Mouse (Mus musculus): ENCODE measurements at regions not wholly inside any gene's neighbourhood (a gene's known extent, or its start where the extent isn't known, plus 50 kb on each side); places are given as distances from the start of the nearest gene placed in this dataset.

DNA sequence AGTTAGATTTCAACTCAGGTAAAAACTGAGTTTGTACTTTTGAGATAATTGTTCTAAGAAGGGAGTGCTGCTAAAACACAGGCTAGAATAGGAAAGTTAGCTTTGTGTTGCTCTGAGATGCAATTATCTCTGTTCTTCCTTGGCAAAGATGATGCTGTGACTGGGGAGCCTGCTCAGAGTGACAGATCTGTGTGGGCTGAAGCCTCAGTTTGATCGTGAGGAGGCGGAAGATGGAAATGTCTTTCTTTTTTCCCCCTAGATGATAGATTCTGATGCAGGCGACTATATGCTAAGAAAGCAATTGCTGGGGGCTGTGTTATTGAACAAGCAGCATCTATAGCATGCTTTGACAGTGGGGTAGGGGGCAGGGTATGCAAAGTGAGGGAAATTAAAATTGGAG, 156.7 kb upstream of the Cypt15 start:
- Histone ChIP-seq H3K9ac (no peak overlapping the region), H3K27ac (ENCODE audit: low read depth, low read length) (no peak overlapping the region), H3K36me3 (ENCODE audit: insufficient read depth) (no peaks in the 10 kb centered on the region), H3K27me3 (ENCODE audit: insufficient read depth, low read length) (no peaks in the 10 kb centered on the region), H3K9me3 (ENCODE audit: low read length) (no peaks in the 10 kb centered on the region), H3K4me2 (ENCODE audit: low read depth) (no peak overlapping the region), H3K4me3 (ENCODE audit: low read depth, low read length) (no peak overlapping the region), H3K4me1 (ENCODE audit: insufficient read depth) (no peaks in the 10 kb centered on the region)
- no peak for TF ChIP-seq CTCF (IDR thresholded peaks at IDR 0.05; ENCODE audit: low read depth)
- 76% methylated on average over 3 of the region's 3 CpGs for WGBS
- ATAC-seq (peak; percentile 34; the same call in 1 of the 2 replicates), DNase-seq (peak; percentile 11)

DNA sequence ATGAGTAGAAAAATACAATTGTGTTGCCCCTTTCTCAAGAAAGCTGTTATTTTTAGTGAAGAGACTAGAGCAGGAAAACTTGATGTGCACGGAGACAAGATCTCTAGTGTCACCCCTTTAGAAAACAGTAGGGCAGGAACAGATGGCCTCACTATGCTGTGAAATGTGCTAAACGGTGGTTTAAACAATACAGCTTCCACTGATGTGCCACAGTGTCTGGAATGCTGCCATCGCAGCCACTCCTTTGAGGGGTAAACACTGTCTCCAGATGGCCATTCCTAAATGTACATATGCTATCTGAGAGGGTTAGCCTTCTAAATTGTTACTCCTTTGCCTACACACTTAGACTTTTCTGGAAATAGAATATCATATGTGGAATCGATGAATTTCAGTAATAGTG, 116.4 kb upstream of the Cypt15 start:
- Histone ChIP-seq H3K9me3 (ENCODE audit: low read length) (no peaks in the 10 kb centered on the region), H3K27ac (ENCODE audit: low read depth, low read length) (no peak overlapping the region), H3K36me3 (ENCODE audit: insufficient read depth) (no peaks in the 10 kb centered on the region), H3K4me1 (ENCODE audit: insufficient read depth) (no peaks in the 10 kb centered on the region), H3K27me3 (ENCODE audit: insufficient read depth, low read length) (no peaks in the 10 kb centered on the region), H3K4me3 (ENCODE audit: low read depth, low read length) (no peak overlapping the region), H3K9ac (no peak overlapping the region), H3K4me2 (ENCODE audit: low read depth) (no peak overlapping the region)
- TF ChIP-seq CTCF (IDR thresholded peaks at IDR 0.05; ENCODE audit: low read depth): no peak
- peak; percentile 69 for ATAC-seq
- peak; percentile 16 for DNase-seq
- WGBS: 56% methylated on average over 4 of the region's 4 CpGs

DNA sequence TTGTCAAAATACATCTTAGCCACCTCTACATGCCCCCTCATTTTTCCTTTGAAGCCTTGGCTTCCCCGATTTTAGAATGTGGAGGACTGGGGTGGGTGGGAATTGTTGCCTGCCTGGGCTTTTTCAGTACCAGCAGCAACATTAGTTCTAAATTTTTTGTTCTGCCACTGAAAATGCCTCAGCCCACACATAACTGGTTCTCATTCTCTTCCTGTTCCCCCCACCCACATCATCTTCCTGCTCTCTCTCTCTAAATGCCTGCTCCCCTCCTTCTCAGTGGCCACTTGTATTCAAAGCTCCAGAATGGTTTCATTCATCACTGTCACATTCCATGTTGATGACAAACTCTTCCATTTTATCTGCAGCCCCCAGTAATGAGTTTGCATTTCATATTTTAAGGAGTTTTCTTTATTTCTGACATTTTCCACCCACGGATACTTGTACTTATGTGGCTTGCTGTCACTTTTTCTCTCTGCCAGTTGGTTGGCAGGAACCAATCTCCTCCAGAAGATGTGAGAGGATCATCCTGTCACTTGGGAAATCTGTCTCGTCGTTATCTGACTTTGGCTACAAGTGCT, 95.8 kb upstream of the Cypt15 start:
- Histone ChIP-seq H3K27me3 (ENCODE audit: insufficient read depth, low read length) (no peaks in the 10 kb centered on the region), H3K4me1 (ENCODE audit: insufficient read depth) (no peaks in the 10 kb centered on the region), H3K9ac (no peak overlapping the region), H3K4me2 (ENCODE audit: low read depth) (no peak overlapping the region), H3K9me3 (ENCODE audit: low read length) (no peaks in the 10 kb centered on the region), H3K36me3 (ENCODE audit: insufficient read depth) (no peaks in the 10 kb centered on the region), H3K27ac (ENCODE audit: low read depth, low read length) (no peak overlapping the region), H3K4me3 (ENCODE audit: low read depth, low read length) (no peak overlapping the region)
- no peak for TF ChIP-seq CTCF (IDR thresholded peaks at IDR 0.05; ENCODE audit: low read depth)
- 65% methylated on average over 4 of the region's 4 CpGs for WGBS
- DNase-seq (peak; percentile 1), ATAC-seq (no peak)
